Mouse (Mus musculus): ENCODE results near the gene Acot8. TPM values are rescaled to one million over a fixed set of nuclear protein-coding genes. Genes with fewer than 3 reads are reported as not detected.

Gene Acot8
- total RNA-seq, 2 experiments from 2014 or later = 10.7 to 12.2 TPM

GRCm38 (mm10) chr2:164786388-164786885 is 18.2 kb downstream of the Acot8 start:
- intact Hi-C loops (cut with DNase I) = no loop called here
- no peak for DNase-seq (ENCODE audit: low spot score)

DNA sequence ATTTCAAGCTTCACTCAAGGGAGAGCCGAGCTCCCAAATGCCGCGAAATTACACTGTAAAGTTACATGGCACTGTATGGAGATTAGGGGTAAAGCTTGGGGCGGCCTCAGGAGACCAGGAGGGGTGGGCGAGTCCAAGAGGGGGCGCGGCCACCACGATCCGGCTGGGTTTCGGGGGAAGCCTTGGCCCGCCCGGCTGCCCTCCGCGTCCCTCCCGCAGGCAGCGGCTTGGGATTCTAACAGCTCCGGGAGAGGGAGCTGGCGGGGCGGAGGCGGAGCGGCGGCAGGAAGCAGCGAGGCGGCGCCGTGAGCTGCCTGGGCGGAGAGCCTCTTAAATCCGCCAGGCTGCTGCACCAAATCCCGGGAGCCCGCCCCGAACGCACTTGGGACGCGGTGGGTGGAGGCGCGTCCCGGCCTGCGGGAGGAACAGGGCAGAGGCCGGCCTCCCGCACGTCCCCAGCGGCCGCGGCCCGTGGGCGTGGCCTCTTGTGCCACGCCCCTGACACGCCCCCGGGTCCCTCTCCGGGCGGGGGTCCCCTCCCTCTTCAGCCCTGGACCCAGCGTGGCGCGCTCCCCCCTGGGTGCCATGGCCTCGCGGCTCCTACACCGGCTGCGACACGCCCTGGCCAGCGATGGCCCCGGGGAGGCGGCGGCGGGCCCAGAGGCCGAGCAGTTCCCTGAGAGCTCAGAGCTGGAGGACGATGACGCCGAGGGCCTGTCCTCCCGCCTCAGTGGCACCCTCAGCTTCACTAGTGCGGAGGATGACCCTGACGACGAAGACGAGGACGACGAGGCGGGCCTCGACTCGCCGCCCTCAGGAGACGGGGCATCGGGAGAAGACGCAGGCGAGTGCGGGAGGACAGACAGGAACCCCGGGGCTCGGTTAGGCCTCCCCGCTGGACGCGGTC is 18.9 kb downstream of the Acot8 start, which contains the start of gene Snx21:
Gene Snx21, plus strand, starts transcription at position 343 of the 907 bp plus-strand sequence.
- DNase-seq (ENCODE audit: low spot score) = peak; percentile 92
- intact Hi-C loops (cut with DNase I) = no loop called here

GRCm38 (mm10) chr2:164784869-164785420 is 19.7 kb downstream of the Acot8 start:
- intact Hi-C loops (cut with DNase I) = no loop called here
- no peak for DNase-seq (ENCODE audit: low spot score)

GRCm38 (mm10) chr2:164783926-164784581 is 20.6 kb downstream of the Acot8 start:
- no peak for DNase-seq (ENCODE audit: low spot score)
- intact Hi-C loops (cut with DNase I) = no loop called here

DNA sequence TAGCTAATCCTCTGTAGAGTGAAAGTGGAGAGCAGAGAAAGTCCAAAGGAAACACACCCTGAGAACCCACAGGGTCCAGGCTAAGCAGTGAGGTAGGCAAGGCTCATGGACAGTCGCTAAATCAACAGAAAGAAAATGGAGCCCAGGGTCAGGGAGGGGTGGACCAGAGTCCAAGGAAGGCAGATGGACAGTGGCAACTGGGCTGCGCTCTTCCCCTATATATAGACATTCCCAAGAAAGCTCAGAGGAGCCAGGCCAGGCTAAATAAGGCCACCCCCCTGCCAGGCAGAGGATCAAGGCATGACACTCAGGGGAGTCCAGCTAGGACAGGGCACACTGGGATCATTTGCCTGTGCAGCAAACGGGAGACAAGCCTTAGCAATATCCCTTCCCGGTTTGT is 22.8 kb downstream of the Acot8 start:
- intact Hi-C loops (cut with DNase I) = no loop called here
- no peak for DNase-seq (ENCODE audit: low spot score)

GRCm38 (mm10) chr2:164779481-164780086 is 25.1 kb downstream of the Acot8 start, which contains the start of gene Tnnc2:
Tnnc2 (minus strand) TSS chr2:164779967.
- DNase-seq (ENCODE audit: low spot score) = no peak
- intact Hi-C loops (cut with DNase I) = no loop called here

- no peak for DNase-seq (ENCODE audit: low spot score)
- intact Hi-C loops (cut with DNase I) = no loop called here
Observed at GRCm38 (mm10) chr2:164778809-164779208, 25.9 kb downstream of the Acot8 start.

DNA sequence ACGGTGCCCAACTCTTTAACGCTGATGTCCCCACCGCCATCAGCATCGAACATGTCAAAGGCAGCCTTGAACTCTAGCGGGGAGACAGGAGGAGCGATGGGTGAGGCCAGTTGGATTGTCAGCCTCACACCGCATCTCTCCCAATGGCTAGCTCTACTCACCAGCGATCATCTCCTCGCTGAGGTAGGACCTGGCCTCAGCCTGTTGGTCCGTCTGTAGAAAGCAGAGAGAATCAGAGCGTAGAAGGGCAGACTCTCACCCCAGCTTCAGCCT is 26.7 kb downstream of the Acot8 start:
- intact Hi-C loops (cut with DNase I) = no loop called here
- no peak for DNase-seq (ENCODE audit: low spot score)

- intact Hi-C loops (cut with DNase I) = no loop called here
- no peak for DNase-seq (ENCODE audit: low spot score)
Observed at GRCm38 (mm10) chr2:164777246-164778014, 27.3 kb downstream of the Acot8 start.

- intact Hi-C loops (cut with DNase I) = no loop called here
- no peak for DNase-seq (ENCODE audit: low spot score)
Observed at GRCm38 (mm10) chr2:164776801-164777200, 27.9 kb downstream of the Acot8 start.

DNA sequence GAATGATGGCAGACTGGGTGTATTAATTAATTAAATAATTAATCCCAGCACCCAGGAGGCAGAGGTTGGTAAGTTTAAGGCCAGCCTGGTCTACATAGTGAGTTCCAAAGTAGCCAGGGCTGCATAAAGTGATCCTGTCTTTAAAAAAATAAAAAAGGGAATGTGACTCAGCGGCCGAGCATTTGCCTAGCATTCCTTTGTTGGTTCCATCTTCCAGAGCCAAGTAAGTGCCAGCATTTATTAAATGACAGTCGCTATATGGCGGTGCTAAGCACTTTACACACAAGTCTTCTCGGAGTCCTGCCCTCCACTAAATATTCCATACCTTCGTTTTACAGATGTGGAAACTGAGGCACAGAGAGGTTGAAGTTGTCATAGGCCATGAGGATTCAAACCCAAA is 28.6 kb downstream of the Acot8 start:
- intact Hi-C loops (cut with DNase I) = no loop called here

GRCm38 (mm10) chr2:164773989-164774364 is 30.7 kb downstream of the Acot8 start:
- no peak for DNase-seq (ENCODE audit: low spot score)
- intact Hi-C loops (cut with DNase I) = no loop called here

More for the DNA sequence above, 28.6 kb downstream of the Acot8 start:
- DNase-seq (ENCODE audit: low spot score) = no peak

GRCm38 (mm10) chr2:164773229-164773988 is 31.3 kb downstream of the Acot8 start:
- no peak for DNase-seq (ENCODE audit: low spot score)
- intact Hi-C loops (cut with DNase I) = no loop called here

GRCm38 (mm10) chr2:164771123-164771522 is 33.6 kb downstream of the Acot8 start:
- intact Hi-C loops (cut with DNase I) = no loop called here
- DNase-seq (ENCODE audit: low spot score) = no peak

- intact Hi-C loops (cut with DNase I) = no loop called here
- no peak for DNase-seq (ENCODE audit: low spot score)
Observed at GRCm38 (mm10) chr2:164770279-164770678, 34.4 kb downstream of the Acot8 start.

DNA sequence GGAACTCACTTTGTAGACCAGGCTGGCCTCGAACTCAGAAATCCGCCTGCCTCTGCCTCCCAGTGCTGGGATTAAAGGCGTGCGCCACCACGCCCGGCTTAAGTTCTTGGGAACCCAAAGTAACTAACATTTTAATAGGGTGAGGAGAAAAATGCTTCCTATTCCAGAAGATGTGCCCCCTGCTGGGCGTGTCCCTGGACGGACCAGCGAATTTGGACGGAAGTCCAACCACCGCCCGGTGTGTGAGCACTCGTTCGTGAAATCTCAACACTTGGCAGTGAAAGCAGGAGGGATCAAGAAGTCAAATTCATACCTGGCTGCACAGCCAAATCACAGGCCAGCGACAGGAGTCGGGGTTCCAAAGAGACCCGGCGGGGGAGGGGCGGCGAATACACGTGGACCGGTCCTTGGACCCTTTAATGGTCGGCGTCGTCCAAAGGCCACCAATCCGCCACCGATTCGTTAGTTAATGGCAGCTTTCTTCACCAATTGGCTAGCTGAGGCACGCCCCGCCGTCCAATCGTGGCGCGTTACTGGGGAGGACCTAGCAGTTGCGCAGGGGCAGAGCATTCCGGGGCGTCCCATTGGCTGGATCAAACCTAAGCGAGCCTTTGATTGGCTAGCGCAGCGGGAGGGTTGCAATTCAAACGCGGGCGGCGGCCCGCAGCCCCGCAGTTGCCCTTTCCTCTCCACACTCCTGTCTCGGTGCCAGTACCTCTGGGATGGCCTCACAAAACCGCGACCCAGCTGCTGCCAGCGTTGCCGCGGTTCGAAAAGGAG is 35.2 kb downstream of the Acot8 start, which contains the start of gene Ube2c:
Gene Ube2c, plus strand, starts transcription at position 641 of the 780 bp plus-strand sequence.
- intact Hi-C loops (cut with DNase I) = no loop called here

GRCm38 (mm10) chr2:164767812-164768540 is 36.7 kb downstream of the Acot8 start:
- no peak for DNase-seq (ENCODE audit: low spot score)
- intact Hi-C loops (cut with DNase I) = no loop called here

More for the DNA sequence above, 35.2 kb downstream of the Acot8 start, which contains the start of gene Ube2c:
- DNase-seq (ENCODE audit: low spot score) = peak; percentile 98

Data from heart, postnatal 25 days (tissue).